Mouse (Mus musculus): ENCODE measurements around the gene Tlcd1.

- TF ChIP-seq HCFC1 (IDR thresholded peaks at IDR 0.05; ENCODE audit: borderline replicate concordance, insufficient read depth, low read length) (no peak), ZC3H11A (IDR thresholded peaks at IDR 0.05; ENCODE audit: borderline replicate concordance, low read depth, low read length) (no peak), CHD2 (IDR thresholded peaks at IDR 0.05; ENCODE audit: low read depth, low read length) (no peak), ZNF384 (IDR thresholded peaks at IDR 0.05; ENCODE audit: low read depth, low read length) (no peak), MAFK (IDR thresholded peaks at IDR 0.05; ENCODE audit: insufficient read depth, low read depth, low read length) (no peak)
Measured at GRCm38 (mm10) chr11:78159557-78159956, 17.0 kb upstream of the Tlcd1 start.

Data from ES-E14 (cell line).